Mouse (Mus musculus): ENCODE measurements around the gene Polr1c. TPM values are rescaled to one million over a fixed set of nuclear protein-coding genes. Genes with fewer than 3 reads are reported as not detected.

Gene Polr1c
- polyA plus RNA-seq, 1 experiment from 2014 or later, result 73.5 TPM

DNA sequence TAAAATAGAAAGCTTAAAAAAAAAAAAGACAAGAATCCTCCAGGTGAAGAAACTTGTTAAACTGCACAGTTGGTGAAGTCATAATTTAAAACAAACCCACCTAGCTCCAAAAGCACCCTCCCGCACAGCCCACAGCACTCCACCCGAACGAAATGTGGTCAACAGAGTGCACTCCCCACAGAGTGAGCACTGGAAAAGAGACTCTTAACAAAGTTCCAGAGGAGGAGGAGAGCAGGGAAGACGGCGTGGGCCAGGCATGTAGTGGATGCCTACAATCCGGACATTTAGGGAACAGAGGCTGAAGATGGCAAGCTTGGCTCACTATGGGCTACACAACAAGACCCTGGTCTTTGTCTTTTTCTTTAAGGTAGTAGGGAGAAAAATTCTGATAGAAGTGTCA, 27.2 kb upstream of the Polr1c start:
- DNase-seq (ENCODE audit: low spot score), result no peak
- TF ChIP-seq CTCF (IDR thresholded peaks at IDR 0.05; ENCODE audit: low read depth), result no peak
- 82% methylated on average over 6 of the region's 6 CpGs for WGBS
- no peak for ATAC-seq (replicated peaks; ENCODE audit: low FRiP score, low read depth)
- Histone ChIP-seq H3K4me3 (replicated peaks; ENCODE audit: low read depth, low read length) (no peak overlapping the region), H3K4me1 (replicated peaks; ENCODE audit: insufficient read depth, low read length) (no peaks in the 10 kb centered on the region), H3K9me3 (replicated peaks; ENCODE audit: low read length) (no peaks in the 10 kb centered on the region), H3K4me2 (ENCODE audit: low read length) (no peak overlapping the region), H3K27me3 (ENCODE audit: insufficient read depth, low read length) (no peaks in the 10 kb centered on the region), H3K9ac (ENCODE audit: low read depth, low read length) (no peak overlapping the region), H3K36me3 (ENCODE audit: insufficient read depth, low read length) (peaks cover 19% of the 10 kb centered on the region), H3K27ac (no peak overlapping the region)

DNA sequence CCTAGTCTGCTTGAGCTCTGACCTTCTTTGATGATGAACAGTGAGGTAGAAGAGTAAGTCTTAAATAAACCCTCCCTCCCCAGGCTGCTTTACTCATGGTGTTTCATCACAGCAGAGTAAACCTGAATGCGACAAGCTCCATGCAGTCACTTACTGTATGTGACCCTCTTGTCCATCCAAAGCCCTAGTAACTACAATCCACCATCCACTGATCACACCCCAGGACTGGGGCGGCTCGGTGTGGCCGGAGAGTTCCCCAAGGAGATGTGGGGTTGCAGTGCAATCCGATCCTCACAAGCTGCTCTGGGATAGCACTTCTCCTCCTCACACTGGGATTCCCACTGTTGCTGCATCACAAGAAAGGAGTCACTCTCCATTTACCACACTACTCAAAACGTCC, 26.6 kb upstream of the Polr1c start:
- Histone ChIP-seq H3K9me3 (replicated peaks; ENCODE audit: low read length) (no peaks in the 10 kb centered on the region), H3K27ac (no peak overlapping the region), H3K27me3 (ENCODE audit: insufficient read depth, low read length) (no peaks in the 10 kb centered on the region), H3K4me3 (replicated peaks; ENCODE audit: low read depth, low read length) (no peak overlapping the region), H3K36me3 (ENCODE audit: insufficient read depth, low read length) (peaks cover 19% of the 10 kb centered on the region), H3K9ac (ENCODE audit: low read depth, low read length) (no peak overlapping the region), H3K4me1 (replicated peaks; ENCODE audit: insufficient read depth, low read length) (no peaks in the 10 kb centered on the region), H3K4me2 (ENCODE audit: low read length) (no peak overlapping the region)
- ATAC-seq (replicated peaks; ENCODE audit: low FRiP score, low read depth) (no peak), DNase-seq (ENCODE audit: low spot score) (no peak)
- WGBS, result 51% methylated on average over 6 of the region's 6 CpGs
- TF ChIP-seq CTCF (IDR thresholded peaks at IDR 0.05; ENCODE audit: low read depth), result no peak

DNA sequence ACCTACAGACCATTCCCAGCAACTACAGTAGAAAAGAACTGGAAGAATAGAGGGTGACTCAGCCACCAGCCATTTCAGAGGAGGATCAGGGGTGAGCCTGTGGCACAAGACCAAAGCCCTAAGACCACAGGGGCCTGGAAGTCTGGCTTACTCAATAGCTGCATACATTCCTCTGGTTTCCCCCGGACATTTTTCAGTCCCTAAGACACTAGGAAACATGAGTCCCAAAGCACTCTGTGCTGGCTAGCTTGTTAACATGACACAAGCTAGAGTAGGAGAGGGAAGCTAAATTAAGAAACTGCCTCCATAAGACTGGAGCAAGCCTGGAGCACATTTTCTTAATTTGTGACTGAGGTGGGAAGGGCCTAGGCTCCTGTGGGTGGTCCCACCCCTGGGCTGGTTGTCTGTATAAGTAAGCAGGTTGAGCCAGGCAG, 26.0 kb upstream of the Polr1c start:
- Histone ChIP-seq H3K27ac (no peak overlapping the region), H3K4me2 (ENCODE audit: low read length) (no peak overlapping the region), H3K27me3 (ENCODE audit: insufficient read depth, low read length) (no peaks in the 10 kb centered on the region), H3K4me1 (replicated peaks; ENCODE audit: insufficient read depth, low read length) (no peaks in the 10 kb centered on the region), H3K36me3 (ENCODE audit: insufficient read depth, low read length) (peaks cover 25% of the 10 kb centered on the region), H3K9ac (ENCODE audit: low read depth, low read length) (no peak overlapping the region), H3K4me3 (replicated peaks; ENCODE audit: low read depth, low read length) (no peak overlapping the region), H3K9me3 (replicated peaks; ENCODE audit: low read length) (no peaks in the 10 kb centered on the region)
- 68% methylated on average over 1 of the region's 1 CpGs for WGBS
- no peak for TF ChIP-seq CTCF (IDR thresholded peaks at IDR 0.05; ENCODE audit: low read depth)
- ATAC-seq (replicated peaks; ENCODE audit: low FRiP score, low read depth), result no peak
- DNase-seq (ENCODE audit: low spot score), result no peak

DNA sequence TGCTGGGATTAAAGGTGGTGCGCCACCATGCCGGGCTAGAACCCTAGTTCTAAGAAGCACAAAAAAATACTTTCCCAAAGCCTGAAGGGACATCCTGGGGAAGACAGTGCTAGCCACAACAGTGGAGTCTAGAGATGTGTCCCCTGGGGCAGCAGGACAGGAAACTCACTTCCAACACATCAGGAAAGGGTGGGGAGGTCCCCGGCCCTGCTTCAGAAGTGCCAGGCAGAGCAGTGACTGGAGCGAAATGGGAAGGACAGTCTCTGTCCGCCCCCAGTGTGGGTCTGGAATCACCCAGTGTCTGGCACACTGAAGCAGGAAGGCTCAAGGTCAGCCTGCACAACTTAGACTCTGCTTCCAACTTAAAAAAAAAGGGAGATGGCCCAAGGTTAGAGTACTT, 24.8 kb upstream of the Polr1c start:
- peaks cover 25% of the 10 kb centered on the region for H3K36me3 ChIP-seq (ENCODE audit: insufficient read depth, low read length)
- ATAC-seq (replicated peaks; ENCODE audit: low FRiP score, low read depth) (no peak), DNase-seq (ENCODE audit: low spot score) (no peak)
- no peak overlapping the region for H3K27ac ChIP-seq
- no peaks in the 10 kb centered on the region for H3K9me3 ChIP-seq (replicated peaks; ENCODE audit: low read length)
- H3K9ac ChIP-seq (ENCODE audit: low read depth, low read length), result no peak overlapping the region
- no peaks in the 10 kb centered on the region for H3K27me3 ChIP-seq (ENCODE audit: insufficient read depth, low read length)
- no peak for TF ChIP-seq CTCF (IDR thresholded peaks at IDR 0.05; ENCODE audit: low read depth)
- no peaks in the 10 kb centered on the region for H3K4me1 ChIP-seq (replicated peaks; ENCODE audit: insufficient read depth, low read length)
- 78% methylated on average over 5 of the region's 5 CpGs for WGBS
- H3K4me3 ChIP-seq (replicated peaks; ENCODE audit: low read depth, low read length), result no peak overlapping the region
- H3K4me2 ChIP-seq (ENCODE audit: low read length), result no peak overlapping the region

DNA sequence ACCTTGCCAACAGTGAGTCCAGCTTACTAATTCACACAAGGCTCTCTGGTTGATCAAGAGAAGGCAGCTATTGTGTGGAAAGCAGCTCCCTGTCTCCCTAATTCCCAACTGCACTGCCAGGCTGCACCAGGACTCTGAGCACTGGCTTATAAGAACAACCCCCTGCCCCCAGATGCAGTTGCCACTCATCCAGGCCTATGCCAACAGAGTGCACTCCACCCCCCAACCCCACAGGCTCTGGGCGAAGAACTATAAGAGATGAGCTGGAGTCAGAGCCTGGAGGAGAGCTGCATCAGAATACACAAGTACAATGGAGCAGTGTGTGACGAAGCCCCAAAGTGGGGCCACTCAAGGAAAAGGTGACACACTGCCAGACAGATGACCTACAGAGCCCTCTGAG, 24.2 kb upstream of the Polr1c start:
- TF ChIP-seq CTCF (IDR thresholded peaks at IDR 0.05; ENCODE audit: low read depth), result no peak
- WGBS, result 90% methylated on average over 2 of the region's 2 CpGs

DNA sequence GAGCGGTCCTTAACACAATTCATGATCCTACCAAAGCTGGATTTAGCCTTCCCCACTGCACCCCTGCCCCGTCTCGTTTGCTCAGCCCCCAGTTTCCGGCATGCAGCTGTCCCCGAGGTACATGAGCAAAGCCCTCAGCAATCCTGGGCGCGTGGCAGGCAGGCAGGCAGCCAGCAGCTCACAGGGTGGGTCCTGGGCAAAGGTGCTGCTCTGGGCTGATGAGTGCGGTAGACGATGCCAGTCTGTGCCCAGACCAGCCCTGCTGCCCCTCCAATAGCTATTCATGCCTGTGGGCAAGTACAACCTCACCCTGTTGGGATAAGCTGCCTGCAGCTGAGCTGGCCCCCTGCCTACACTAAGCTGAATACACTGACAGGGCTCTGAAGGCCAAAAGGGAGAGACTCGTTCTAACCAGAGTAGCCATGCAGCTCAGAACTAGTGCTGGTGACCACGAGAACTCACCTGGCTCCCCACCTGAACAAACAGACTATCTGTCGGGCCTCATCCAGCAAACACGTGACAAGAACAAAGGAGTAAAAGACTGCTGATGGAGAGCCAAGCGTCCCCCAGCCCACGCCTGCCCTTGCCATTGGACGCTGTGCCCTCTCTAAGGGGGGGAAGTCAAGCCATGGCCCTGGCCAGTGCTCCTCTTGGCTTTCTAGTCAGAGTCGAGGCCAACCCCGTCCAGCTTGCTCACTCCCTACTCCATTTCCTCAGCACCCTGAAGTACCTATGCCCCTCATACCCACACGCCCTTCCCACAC, 22.1 kb upstream of the Polr1c start:
- ATAC-seq (replicated peaks; ENCODE audit: low FRiP score, low read depth) (no peak), DNase-seq (ENCODE audit: low spot score) (no peak)
- H3K27ac ChIP-seq, result no peak overlapping the region
- H3K27me3 ChIP-seq (ENCODE audit: insufficient read depth, low read length), result no peaks in the 10 kb centered on the region
- TF ChIP-seq CTCF (IDR thresholded peaks at IDR 0.05; ENCODE audit: low read depth), result no peak
- H3K4me3 ChIP-seq (replicated peaks; ENCODE audit: low read depth, low read length), result no peak overlapping the region
- H3K4me1 ChIP-seq (replicated peaks; ENCODE audit: insufficient read depth, low read length), result no peaks in the 10 kb centered on the region; the same call in 1 of the 2 replicates
- WGBS, result 86% methylated on average over 19 of the region's 19 CpGs
- peaks cover 28% of the 10 kb centered on the region for H3K36me3 ChIP-seq (ENCODE audit: insufficient read depth, low read length)
- no peak overlapping the region for H3K4me2 ChIP-seq (ENCODE audit: low read length)
- no peak overlapping the region for H3K9ac ChIP-seq (ENCODE audit: low read depth, low read length)
- no peaks in the 10 kb centered on the region for H3K9me3 ChIP-seq (replicated peaks; ENCODE audit: low read length)

More for the DNA sequence above, 24.2 kb upstream of the Polr1c start:
- Histone ChIP-seq H3K36me3 (ENCODE audit: insufficient read depth, low read length) (peaks cover 25% of the 10 kb centered on the region), H3K4me2 (ENCODE audit: low read length) (no peak overlapping the region), H3K4me1 (replicated peaks; ENCODE audit: insufficient read depth, low read length) (no peaks in the 10 kb centered on the region), H3K27ac (no peak overlapping the region), H3K4me3 (replicated peaks; ENCODE audit: low read depth, low read length) (no peak overlapping the region), H3K9me3 (replicated peaks; ENCODE audit: low read length) (no peaks in the 10 kb centered on the region), H3K9ac (ENCODE audit: low read depth, low read length) (no peak overlapping the region), H3K27me3 (ENCODE audit: insufficient read depth, low read length) (no peaks in the 10 kb centered on the region)
- DNase-seq (ENCODE audit: low spot score), result no peak
- ATAC-seq (replicated peaks; ENCODE audit: low FRiP score, low read depth), result no peak
